Mouse (Mus musculus) ES-Bruce4 (cell line): Measurements from ENCODE around the gene Vars2. TPM values are rescaled to one million over a fixed set of nuclear protein-coding genes. Genes with fewer than 3 reads are reported as not detected.
A peak's percentile ranks its signal among the peaks of the same experiment; 100 is the strongest.

Experiments
- H3K27ac ChIP-seq: 2 replicates; pipeline ENCODE4 v1.5.1; 2012; ENCODE audit warnings: low read length, inconsistent platforms; ENCODE audit not compliant: insufficient read depth
- H3K27me3 ChIP-seq: 2 replicates; pipeline ENCODE4 v1.6.1; 2012; ENCODE audit warnings: mild to moderate bottlenecking, low read length, inconsistent platforms; ENCODE audit not compliant: control insufficient read depth, poor library complexity, insufficient read depth, severe bottlenecking
- H3K36me3 ChIP-seq: 2 replicates; pipeline ENCODE4 v1.6.1; 2012; ENCODE audit warnings: inconsistent platforms, mild to moderate bottlenecking, low read length, moderate library complexity; ENCODE audit not compliant: control insufficient read depth, poor library complexity, insufficient read depth, severe bottlenecking
- H3K4me1 ChIP-seq: one replicate; pipeline ENCODE4 v1.8.1; 2011; ENCODE audit warnings: low read length; ENCODE audit not compliant: control insufficient read depth, insufficient read depth
- H3K4me3 ChIP-seq: 2 replicates; pipeline ENCODE4 v1.5.1; 2011; ENCODE audit warnings: low read depth, mild to moderate bottlenecking, low read length
- H3K9ac ChIP-seq: 2 replicates; pipeline ENCODE4 v1.6.1; 2012; ENCODE audit warnings: low read depth, mild to moderate bottlenecking, inconsistent platforms; ENCODE audit not compliant: poor library complexity, severe bottlenecking
- H3K9me3 ChIP-seq: replicated peaks from 2 replicates; pipeline ENCODE4 v1.6.1; 2012; ENCODE audit warnings: mild to moderate bottlenecking, low read length, inconsistent platforms; ENCODE audit not compliant: control insufficient read depth, poor library complexity, insufficient read depth, severe bottlenecking
- CTCF ChIP-seq: IDR thresholded peaks from one replicate; pipeline ENCODE4 v1.8.1; 2011; ENCODE audit warnings: low read depth, low read length
- EP300 ChIP-seq: IDR thresholded peaks from 2 replicates; pipeline ENCODE4 v1.6.1; 2011; ENCODE audit warnings: low read depth, low read length; ENCODE audit not compliant: insufficient read depth
- POLR2A ChIP-seq: IDR thresholded peaks from one replicate; pipeline ENCODE4 v1.8.1; 2011; ENCODE audit warnings: low read length; ENCODE audit not compliant: insufficient read depth
- polyA plus RNA-seq: library from polyadenylated mRNA; stranded (reverse); fragments of >200 nt; gene quantifications from 2 replicates; pipeline ENCODE4 v1.2.4, GENCODE M21; 2011; ENCODE audit warnings: low read depth; ENCODE audit not compliant: missing spikeins, insufficient read depth, insufficient read length

The Vars2 gene
- polyA plus RNA-seq, 1 experiment = 35.2 TPM

- H3K9ac ChIP-seq = no peak overlapping the region
- H3K9me3 ChIP-seq = no peaks in the 10 kb centered on the region
- no peak overlapping the region for H3K4me3 ChIP-seq
- no peak overlapping the region for H3K27ac ChIP-seq
- TF ChIP-seq POLR2A = no peak
- no peak for TF ChIP-seq EP300
- no peak for TF ChIP-seq CTCF
- H3K36me3 ChIP-seq = no peaks in the 10 kb centered on the region; the same call in 1 of the 2 replicates
- H3K4me1 ChIP-seq = no peaks in the 10 kb centered on the region
- H3K27me3 ChIP-seq = no peaks in the 10 kb centered on the region
Measured at GRCm38 (mm10) chr17:35671846-35672245, 4.5 kb upstream of the Vars2 start.

GRCm38 (mm10) chr17:35669731-35670130 lies 2.3 kb upstream of the Vars2 start:
- Histone ChIP-seq H3K36me3 (no peaks in the 10 kb centered on the region; the same call in 1 of the 2 replicates), H3K4me3 (no peak overlapping the region), H3K9ac (no peak overlapping the region), H3K27me3 (no peaks in the 10 kb centered on the region), H3K4me1 (peaks cover 3% of the 10 kb centered on the region), H3K27ac (no peak overlapping the region), H3K9me3 (no peaks in the 10 kb centered on the region)
- TF ChIP-seq CTCF (no peak), POLR2A (no peak), EP300 (no peak)

GRCm38 (mm10) chr17:35666851-35667256 lies 538 bp downstream of the Vars2 start:
- peaks cover 2% of the 10 kb centered on the region; the same call in 1 of the 2 replicates for H3K36me3 ChIP-seq

DNA sequence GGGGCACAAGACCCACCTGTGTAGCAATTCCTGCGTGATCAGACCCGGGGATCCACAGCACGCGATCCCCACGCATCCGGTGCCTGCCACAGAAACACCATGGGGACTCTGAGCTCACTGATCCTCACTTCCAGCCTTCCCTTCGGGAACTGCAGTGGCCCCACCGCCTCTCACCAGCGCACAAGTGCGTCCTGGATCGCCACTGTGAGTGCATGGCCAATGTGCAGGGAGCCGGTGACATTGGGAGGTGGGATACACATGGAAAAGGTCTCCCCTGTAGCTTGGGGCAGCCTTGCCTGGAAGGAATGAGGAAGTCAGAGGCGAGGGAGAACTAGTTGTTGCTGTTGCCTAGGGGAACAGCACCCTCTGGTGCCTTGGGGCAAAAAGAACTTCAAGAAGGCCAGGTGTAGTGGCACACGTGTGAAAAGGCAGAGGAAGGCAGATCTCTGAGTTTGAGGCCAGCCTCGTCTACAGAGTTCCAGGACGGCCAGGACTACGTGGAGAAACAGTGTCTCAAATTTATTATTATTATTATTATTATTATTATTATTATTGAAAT lies 1.4 kb downstream of the Vars2 start:
- H3K27ac ChIP-seq = no peak overlapping the region
- H3K9ac ChIP-seq = peak overlapping the region; percentile 71; the same call in 1 of the 2 replicates
- H3K4me1 ChIP-seq = peaks cover 3% of the 10 kb centered on the region
- peaks cover 6% of the 10 kb centered on the region; the same call in 1 of the 2 replicates for H3K36me3 ChIP-seq
- H3K4me3 ChIP-seq = peak overlapping the region; percentile 18; the same call in 1 of the 2 replicates
- H3K27me3 ChIP-seq = no peaks in the 10 kb centered on the region
- no peaks in the 10 kb centered on the region for H3K9me3 ChIP-seq
- no peak for TF ChIP-seq POLR2A
- no peak for TF ChIP-seq EP300
- peak; percentile 43 for TF ChIP-seq CTCF

More at GRCm38 (mm10) chr17:35666851-35667256, 538 bp downstream of the Vars2 start:
- Histone ChIP-seq H3K27ac (peak overlapping the region; percentile 27), H3K9ac (peak overlapping the region; percentile 71), H3K4me3 (peak overlapping the region; percentile 79), H3K4me1 (peaks cover 3% of the 10 kb centered on the region), H3K27me3 (no peaks in the 10 kb centered on the region), H3K9me3 (no peaks in the 10 kb centered on the region)
- TF ChIP-seq EP300 = no peak
- no peak for TF ChIP-seq POLR2A
- no peak for TF ChIP-seq CTCF

DNA sequence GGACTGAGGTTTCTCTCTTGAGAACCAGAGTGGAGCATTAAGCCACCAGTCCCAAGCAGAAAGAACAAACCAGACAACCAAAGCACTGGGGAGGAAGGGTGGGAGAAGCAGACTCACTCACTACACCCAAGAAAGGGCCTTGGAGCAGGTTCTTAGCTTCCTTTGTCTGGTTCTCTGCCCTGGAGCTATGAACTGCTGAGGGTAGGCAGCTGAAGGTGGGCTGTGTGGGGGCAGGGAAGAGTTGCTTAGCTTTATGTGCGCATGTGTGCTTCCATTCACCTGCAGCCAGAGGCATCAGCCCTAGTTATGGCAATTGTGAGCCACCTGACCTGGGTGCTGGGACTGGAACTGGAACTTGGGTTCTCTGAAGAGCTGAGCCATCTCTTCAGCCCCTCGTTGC lies 14.3 kb downstream of the Vars2 start:
- no peak overlapping the region for H3K4me3 ChIP-seq

DNA sequence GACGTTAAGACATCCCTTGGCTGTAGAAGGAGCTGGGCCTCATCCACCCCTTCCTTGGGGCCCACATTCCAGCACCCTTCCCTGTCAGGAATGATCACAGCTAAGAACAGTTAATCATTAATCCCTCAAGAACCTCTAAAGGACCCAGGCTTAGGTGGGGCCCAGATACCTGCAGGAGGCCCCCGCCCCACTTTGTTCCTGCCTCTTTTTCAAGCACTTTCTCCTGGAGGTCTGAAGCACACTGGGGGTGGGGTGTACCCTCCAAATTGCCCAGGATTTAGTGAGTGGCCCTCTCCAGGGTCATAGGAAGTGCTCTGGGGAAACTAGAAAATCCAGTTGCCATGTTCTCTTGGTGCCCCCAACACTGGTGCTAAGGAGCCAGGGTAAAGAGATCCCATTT lies 18.0 kb downstream of the Vars2 start:
- Histone ChIP-seq H3K36me3 (no peaks in the 10 kb centered on the region), H3K9ac (no peak overlapping the region), H3K9me3 (no peaks in the 10 kb centered on the region), H3K4me3 (no peak overlapping the region), H3K4me1 (peaks cover 6% of the 10 kb centered on the region), H3K27me3 (no peaks in the 10 kb centered on the region; the same call in 1 of the 2 replicates), H3K27ac (no peak overlapping the region)
- no peak for TF ChIP-seq CTCF
- no peak for TF ChIP-seq EP300
- TF ChIP-seq POLR2A = no peak

More for the DNA sequence above, 14.3 kb downstream of the Vars2 start:
- TF ChIP-seq CTCF = no peak
- peak; percentile 67; the same call in 1 of the 2 replicates for TF ChIP-seq EP300
- Histone ChIP-seq H3K9ac (no peak overlapping the region), H3K4me1 (peaks cover 6% of the 10 kb centered on the region), H3K27ac (peak overlapping the region; percentile 31), H3K9me3 (no peaks in the 10 kb centered on the region), H3K36me3 (peaks cover 3% of the 10 kb centered on the region), H3K27me3 (no peaks in the 10 kb centered on the region; the same call in 1 of the 2 replicates)
